Mouse (Mus musculus): ENCODE data around the gene Ccdc103. TPM values are rescaled to one million over a fixed set of nuclear protein-coding genes. Genes with fewer than 3 reads are reported as not detected.

Gene Ccdc103
- polyA plus RNA-seq, 1 experiment from 2014 or later = 2.4 TPM

GRCm38 (mm10) chr11:102858951-102859350, 22.1 kb upstream of the Ccdc103 start:
- no peak overlapping the region for H3K4me3 ChIP-seq (replicated peaks)
- no peak for ATAC-seq (ENCODE audit: low FRiP score)
- H3K27me3 ChIP-seq = no peaks in the 10 kb centered on the region
- WGBS = 89% methylated on average over 11 of the region's 11 CpGs
- no peak overlapping the region for H3K4me2 ChIP-seq
- peaks cover 86% of the 10 kb centered on the region for H3K36me3 ChIP-seq (replicated peaks)
- no peaks in the 10 kb centered on the region for H3K9me3 ChIP-seq
- H3K27ac ChIP-seq = no peak overlapping the region
- H3K4me1 ChIP-seq = no peaks in the 10 kb centered on the region
- no peak overlapping the region for H3K9ac ChIP-seq

GRCm38 (mm10) chr11:102859933-102860332, 21.1 kb upstream of the Ccdc103 start:
- no peak for ATAC-seq (ENCODE audit: low FRiP score)

GRCm38 (mm10) chr11:102864272-102864671, 16.7 kb upstream of the Ccdc103 start:
- no peak for ATAC-seq (ENCODE audit: low FRiP score)
- Histone ChIP-seq H3K27ac (no peak overlapping the region), H3K36me3 (replicated peaks) (peaks cover 97% of the 10 kb centered on the region), H3K27me3 (no peaks in the 10 kb centered on the region), H3K4me2 (no peak overlapping the region), H3K9ac (no peak overlapping the region), H3K4me1 (no peaks in the 10 kb centered on the region), H3K4me3 (replicated peaks) (no peak overlapping the region), H3K9me3 (no peaks in the 10 kb centered on the region)
- 53% methylated on average over 4 of the region's 4 CpGs for WGBS

More at GRCm38 (mm10) chr11:102859933-102860332, 21.1 kb upstream of the Ccdc103 start:
- 87% methylated on average over 8 of the region's 8 CpGs for WGBS
- Histone ChIP-seq H3K27me3 (no peaks in the 10 kb centered on the region), H3K36me3 (replicated peaks) (peaks cover 85% of the 10 kb centered on the region), H3K4me1 (no peaks in the 10 kb centered on the region), H3K9ac (no peak overlapping the region), H3K4me3 (replicated peaks) (no peak overlapping the region), H3K4me2 (no peak overlapping the region), H3K27ac (no peak overlapping the region), H3K9me3 (no peaks in the 10 kb centered on the region)

- no peak overlapping the region for H3K4me3 ChIP-seq (replicated peaks)
- H3K4me2 ChIP-seq = no peak overlapping the region
- H3K27me3 ChIP-seq = no peaks in the 10 kb centered on the region
- no peaks in the 10 kb centered on the region for H3K9me3 ChIP-seq
- ATAC-seq (ENCODE audit: low FRiP score) = no peak
- 82% methylated on average over 7 of the region's 7 CpGs for WGBS
- H3K9ac ChIP-seq = no peak overlapping the region
- H3K4me1 ChIP-seq = peaks cover 10% of the 10 kb centered on the region
- H3K36me3 ChIP-seq (replicated peaks) = peaks cover 54% of the 10 kb centered on the region
- H3K27ac ChIP-seq = no peak overlapping the region
These were observed 6.1 kb upstream of the Ccdc103 start for GRCm38 (mm10) chr11:102874801-102875334.

GRCm38 (mm10) chr11:102879558-102879957, 1.4 kb upstream of the Ccdc103 start:
- Histone ChIP-seq H3K9ac (no peak overlapping the region; the same call in 1 of the 2 replicates), H3K4me2 (peak overlapping the region; percentile 84), H3K4me1 (peaks cover 22% of the 10 kb centered on the region), H3K4me3 (replicated peaks) (peak overlapping the region; percentile 72; the same call in 1 of the 2 replicates), H3K9me3 (no peaks in the 10 kb centered on the region), H3K27ac (no peak overlapping the region), H3K27me3 (peaks cover 7% of the 10 kb centered on the region; the same call in 1 of the 2 replicates), H3K36me3 (replicated peaks) (peaks cover 25% of the 10 kb centered on the region)
- ATAC-seq (ENCODE audit: low FRiP score) = no peak
- WGBS = 50% methylated on average over 2 of the region's 2 CpGs

- ATAC-seq (ENCODE audit: low FRiP score) = no peak; the same call in 1 of the 2 replicates
- peak overlapping the region; percentile 82 for H3K9ac ChIP-seq
These were observed 552 bp downstream of the Ccdc103 start for GRCm38 (mm10) chr11:102881314-102882198.

GRCm38 (mm10) chr11:102884616-102885219, 3.7 kb downstream of the Ccdc103 start, which contains the start of gene Fam187a:
Gene Fam187a, plus strand, starts transcription at chr11:102885169.
- peaks cover 26% of the 10 kb centered on the region; the same call in 1 of the 2 replicates for H3K27me3 ChIP-seq
- H3K4me1 ChIP-seq = peaks cover 13% of the 10 kb centered on the region
- no peaks in the 10 kb centered on the region for H3K36me3 ChIP-seq (replicated peaks)
- H3K4me3 ChIP-seq (replicated peaks) = no peak within 1 kb of the TSS
- H3K9me3 ChIP-seq = no peaks in the 10 kb centered on the region
- no peak within 1 kb of the TSS for H3K9ac ChIP-seq
- no peak within 1 kb of the TSS for H3K4me2 ChIP-seq
- no peak for ATAC-seq (ENCODE audit: low FRiP score)
- 62% methylated on average over 10 of the region's 10 CpGs for WGBS
- H3K27ac ChIP-seq = no peak within 1 kb of the TSS

More at GRCm38 (mm10) chr11:102881314-102882198, 552 bp downstream of the Ccdc103 start:
- Histone ChIP-seq H3K4me1 (peaks cover 22% of the 10 kb centered on the region), H3K27me3 (peaks cover 9% of the 10 kb centered on the region; the same call in 1 of the 2 replicates), H3K9me3 (no peaks in the 10 kb centered on the region), H3K36me3 (replicated peaks) (peaks cover 7% of the 10 kb centered on the region), H3K27ac (peak overlapping the region; percentile 83), H3K4me3 (replicated peaks) (peak overlapping the region; percentile 72), H3K4me2 (peak overlapping the region; percentile 84)
- WGBS = 18% methylated on average over 13 of the region's 13 CpGs

- H3K9ac ChIP-seq = no peak overlapping the region
- H3K4me3 ChIP-seq (replicated peaks) = no peak overlapping the region
- 82% methylated on average over 5 of the region's 5 CpGs for WGBS
- H3K27me3 ChIP-seq = peaks cover 35% of the 10 kb centered on the region
- no peak overlapping the region for H3K27ac ChIP-seq
- H3K9me3 ChIP-seq = no peaks in the 10 kb centered on the region
- no peak for ATAC-seq (ENCODE audit: low FRiP score)
- no peaks in the 10 kb centered on the region for H3K4me1 ChIP-seq
- no peak overlapping the region for H3K4me2 ChIP-seq
- no peaks in the 10 kb centered on the region for H3K36me3 ChIP-seq (replicated peaks)
These were observed 6.4 kb downstream of the Ccdc103 start for GRCm38 (mm10) chr11:102887433-102887832.

GRCm38 (mm10) chr11:102888135-102888534, 7.1 kb downstream of the Ccdc103 start:
- ATAC-seq (ENCODE audit: low FRiP score) = no peak
- Histone ChIP-seq H3K27me3 (peaks cover 39% of the 10 kb centered on the region), H3K36me3 (replicated peaks) (no peaks in the 10 kb centered on the region), H3K4me2 (no peak overlapping the region), H3K9me3 (no peaks in the 10 kb centered on the region), H3K9ac (no peak overlapping the region), H3K4me3 (replicated peaks) (no peak overlapping the region), H3K27ac (no peak overlapping the region), H3K4me1 (peaks cover 2% of the 10 kb centered on the region)
- 70% methylated on average over 3 of the region's 3 CpGs for WGBS

GRCm38 (mm10) chr11:102890096-102890495, 9.1 kb downstream of the Ccdc103 start:
- peaks cover 59% of the 10 kb centered on the region for H3K27me3 ChIP-seq
- no peak overlapping the region for H3K4me3 ChIP-seq (replicated peaks)
- WGBS = 76% methylated on average over 5 of the region's 5 CpGs
- H3K9ac ChIP-seq = no peak overlapping the region
- no peaks in the 10 kb centered on the region for H3K36me3 ChIP-seq (replicated peaks)
- H3K4me1 ChIP-seq = peaks cover 8% of the 10 kb centered on the region
- H3K4me2 ChIP-seq = no peak overlapping the region
- ATAC-seq (ENCODE audit: low FRiP score) = no peak
- H3K27ac ChIP-seq = no peak overlapping the region
- no peaks in the 10 kb centered on the region for H3K9me3 ChIP-seq

GRCm38 (mm10) chr11:102893015-102893651, 12.1 kb downstream of the Ccdc103 start:
- Histone ChIP-seq H3K27me3 (peaks cover 65% of the 10 kb centered on the region), H3K36me3 (replicated peaks) (no peaks in the 10 kb centered on the region), H3K27ac (no peak overlapping the region), H3K4me2 (peak overlapping the region; percentile 52), H3K9ac (0 out of 2 replicates have a peak overlapping the region, but pooled peaks have one; percentile 33), H3K4me3 (replicated peaks) (peak overlapping the region; percentile 30), H3K4me1 (peaks cover 8% of the 10 kb centered on the region), H3K9me3 (no peaks in the 10 kb centered on the region)
- WGBS = under 1% methylated on average over 43 of the region's 43 CpGs
- no peak for ATAC-seq (ENCODE audit: low FRiP score)

GRCm38 (mm10) chr11:102894716-102895115, 13.7 kb downstream of the Ccdc103 start:
- Histone ChIP-seq H3K4me2 (no peak overlapping the region), H3K9me3 (no peaks in the 10 kb centered on the region), H3K27ac (no peak overlapping the region), H3K9ac (no peak overlapping the region), H3K27me3 (peaks cover 61% of the 10 kb centered on the region), H3K36me3 (replicated peaks) (no peaks in the 10 kb centered on the region), H3K4me3 (replicated peaks) (no peak overlapping the region), H3K4me1 (peaks cover 8% of the 10 kb centered on the region)
- WGBS = 89% methylated on average over 4 of the region's 4 CpGs
- no peak for ATAC-seq (ENCODE audit: low FRiP score)

All from forebrain, embryonic 12.5 days (tissue).